Mouse (Mus musculus): ENCODE data around the gene 1700020A23Rik. TPM values are rescaled to one million over a fixed set of nuclear protein-coding genes. Genes with fewer than 3 reads are reported as not detected.
A peak's percentile ranks its signal among the peaks of the same experiment; 100 is the strongest.

1700020A23Rik gene
- polyA plus RNA-seq, 1 experiment, result not detected

GRCm38 (mm10) chr2:130429851-130430250, 24.8 kb downstream of the 1700020A23Rik start:
- H3K4me1 ChIP-seq (ENCODE audit: control insufficient read depth, insufficient read depth, insufficient read length, low read length), result no peaks in the 10 kb centered on the region
- no peak overlapping the region for H3K27ac ChIP-seq (replicated peaks; ENCODE audit: low read depth, low read length)
- H3K4me3 ChIP-seq (ENCODE audit: insufficient read depth, low read depth, low read length), result no peak overlapping the region

- no peak overlapping the region for H3K27ac ChIP-seq (replicated peaks; ENCODE audit: low read depth, low read length)
- no peak overlapping the region for H3K4me3 ChIP-seq (ENCODE audit: insufficient read depth, low read depth, low read length)
These were observed 25.4 kb downstream of the 1700020A23Rik start for GRCm38 (mm10) chr2:130430484-130430883.

GRCm38 (mm10) chr2:130432157-130432556, 27.1 kb downstream of the 1700020A23Rik start:
- Histone ChIP-seq H3K4me3 (ENCODE audit: insufficient read depth, low read depth, low read length) (no peak overlapping the region), H3K4me1 (ENCODE audit: control insufficient read depth, insufficient read depth, insufficient read length, low read length) (no peaks in the 10 kb centered on the region)

More at GRCm38 (mm10) chr2:130430484-130430883, 25.4 kb downstream of the 1700020A23Rik start:
- H3K4me1 ChIP-seq (ENCODE audit: control insufficient read depth, insufficient read depth, insufficient read length, low read length), result no peaks in the 10 kb centered on the region

GRCm38 (mm10) chr2:130433152-130433551, 28.1 kb downstream of the 1700020A23Rik start:
- no peak overlapping the region for H3K27ac ChIP-seq (replicated peaks; ENCODE audit: low read depth, low read length)
- H3K4me3 ChIP-seq (ENCODE audit: insufficient read depth, low read depth, low read length), result no peak overlapping the region
- H3K4me1 ChIP-seq (ENCODE audit: control insufficient read depth, insufficient read depth, insufficient read length, low read length), result no peaks in the 10 kb centered on the region

More at GRCm38 (mm10) chr2:130432157-130432556, 27.1 kb downstream of the 1700020A23Rik start:
- no peak overlapping the region for H3K27ac ChIP-seq (replicated peaks; ENCODE audit: low read depth, low read length)

GRCm38 (mm10) chr2:130436769-130437168, 31.7 kb downstream of the 1700020A23Rik start:
- H3K27ac ChIP-seq (replicated peaks; ENCODE audit: low read depth, low read length), result no peak overlapping the region
- H3K4me3 ChIP-seq (ENCODE audit: insufficient read depth, low read depth, low read length), result no peak overlapping the region
- H3K4me1 ChIP-seq (ENCODE audit: control insufficient read depth, insufficient read depth, insufficient read length, low read length), result no peaks in the 10 kb centered on the region

GRCm38 (mm10) chr2:130438861-130439260, 33.8 kb downstream of the 1700020A23Rik start:
- no peaks in the 10 kb centered on the region for H3K4me1 ChIP-seq (ENCODE audit: control insufficient read depth, insufficient read depth, insufficient read length, low read length)
- no peak overlapping the region for H3K4me3 ChIP-seq (ENCODE audit: insufficient read depth, low read depth, low read length)
- no peak overlapping the region for H3K27ac ChIP-seq (replicated peaks; ENCODE audit: low read depth, low read length)

GRCm38 (mm10) chr2:130439840-130440480, 34.9 kb downstream of the 1700020A23Rik start:
- Histone ChIP-seq H3K27ac (replicated peaks; ENCODE audit: low read depth, low read length) (no peak overlapping the region), H3K4me3 (ENCODE audit: insufficient read depth, low read depth, low read length) (no peak overlapping the region), H3K4me1 (ENCODE audit: control insufficient read depth, insufficient read depth, insufficient read length, low read length) (no peaks in the 10 kb centered on the region)

GRCm38 (mm10) chr2:130442162-130442561, 37.1 kb downstream of the 1700020A23Rik start:
- Histone ChIP-seq H3K4me1 (ENCODE audit: control insufficient read depth, insufficient read depth, insufficient read length, low read length) (no peaks in the 10 kb centered on the region), H3K4me3 (ENCODE audit: insufficient read depth, low read depth, low read length) (no peak overlapping the region), H3K27ac (replicated peaks; ENCODE audit: low read depth, low read length) (no peak overlapping the region)

- Histone ChIP-seq H3K4me1 (ENCODE audit: control insufficient read depth, insufficient read depth, insufficient read length, low read length) (no peaks in the 10 kb centered on the region; the same call in 1 of the 2 replicates), H3K4me3 (ENCODE audit: insufficient read depth, low read depth, low read length) (no peak overlapping the region), H3K27ac (replicated peaks; ENCODE audit: low read depth, low read length) (no peak overlapping the region)
These were observed 43.4 kb downstream of the 1700020A23Rik start for GRCm38 (mm10) chr2:130448449-130448848.

GRCm38 (mm10) chr2:130449021-130449793, 44.1 kb downstream of the 1700020A23Rik start:
- peak overlapping the region; percentile 92 for H3K4me3 ChIP-seq (ENCODE audit: insufficient read depth, low read depth, low read length)

GRCm38 (mm10) chr2:130449794-130450433, 44.9 kb downstream of the 1700020A23Rik start, which contains the start of gene Ptpra:
Gene Ptpra (plus strand): TSS chr2:130450278.
- peak within 1 kb of the TSS; percentile 92 for H3K4me3 ChIP-seq (ENCODE audit: insufficient read depth, low read depth, low read length)
- H3K27ac ChIP-seq (replicated peaks; ENCODE audit: low read depth, low read length), result peak within 1 kb of the TSS; percentile 75
- peaks cover 5% of the 10 kb centered on the region for H3K4me1 ChIP-seq (ENCODE audit: control insufficient read depth, insufficient read depth, insufficient read length, low read length)

More at GRCm38 (mm10) chr2:130449021-130449793, 44.1 kb downstream of the 1700020A23Rik start:
- Histone ChIP-seq H3K27ac (replicated peaks; ENCODE audit: low read depth, low read length) (no peak overlapping the region), H3K4me1 (ENCODE audit: control insufficient read depth, insufficient read depth, insufficient read length, low read length) (no peaks in the 10 kb centered on the region; the same call in none of the 2 replicates)

- H3K4me3 ChIP-seq (ENCODE audit: insufficient read depth, low read depth, low read length), result peak overlapping the region; percentile 92
- H3K27ac ChIP-seq (replicated peaks; ENCODE audit: low read depth, low read length), result peak overlapping the region; percentile 75
- peaks cover 5% of the 10 kb centered on the region for H3K4me1 ChIP-seq (ENCODE audit: control insufficient read depth, insufficient read depth, insufficient read length, low read length)
These were observed 45.4 kb downstream of the 1700020A23Rik start for GRCm38 (mm10) chr2:130450434-130450796.

GRCm38 (mm10) chr2:130451086-130451726, 46.1 kb downstream of the 1700020A23Rik start:
- no peak overlapping the region for H3K27ac ChIP-seq (replicated peaks; ENCODE audit: low read depth, low read length)
- peak overlapping the region; percentile 92 for H3K4me3 ChIP-seq (ENCODE audit: insufficient read depth, low read depth, low read length)

GRCm38 (mm10) chr2:130451727-130452090, 46.6 kb downstream of the 1700020A23Rik start:
- Histone ChIP-seq H3K4me1 (ENCODE audit: control insufficient read depth, insufficient read depth, insufficient read length, low read length) (peaks cover 5% of the 10 kb centered on the region), H3K27ac (replicated peaks; ENCODE audit: low read depth, low read length) (no peak overlapping the region), H3K4me3 (ENCODE audit: insufficient read depth, low read depth, low read length) (peak overlapping the region; percentile 92)

More at GRCm38 (mm10) chr2:130451086-130451726, 46.1 kb downstream of the 1700020A23Rik start:
- H3K4me1 ChIP-seq (ENCODE audit: control insufficient read depth, insufficient read depth, insufficient read length, low read length), result peaks cover 5% of the 10 kb centered on the region

GRCm38 (mm10) chr2:130452266-130452665, 47.2 kb downstream of the 1700020A23Rik start:
- peaks cover 5% of the 10 kb centered on the region for H3K4me1 ChIP-seq (ENCODE audit: control insufficient read depth, insufficient read depth, insufficient read length, low read length)
- no peak overlapping the region for H3K27ac ChIP-seq (replicated peaks; ENCODE audit: low read depth, low read length)
- H3K4me3 ChIP-seq (ENCODE audit: insufficient read depth, low read depth, low read length), result 0 out of 2 replicates have a peak overlapping the region, but pooled peaks have one; percentile 5

Data from brown adipose tissue, adult 24 weeks (tissue).